Mouse (Mus musculus) heart, adult 2 months (tissue): ENCODE data around the gene Atf7ip2. TPM values are rescaled to one million over a fixed set of nuclear protein-coding genes. Genes with fewer than 3 reads are reported as not detected.

ENCODE experiments used
- DNase-seq, 2 experiments: peaks; one replicate each; pipeline ENCODE4 v3.0.0; 2021
- H3K27ac ChIP-seq: fragments of 200-600 bp; 2 replicates; pipeline ENCODE4 v1.8.1; 2022
- H3K27me3 ChIP-seq: fragments of 200-500 bp; 2 replicates; pipeline ENCODE4 v1.6.1; 2012; ENCODE audit warnings: mild to moderate bottlenecking, low read length, inconsistent platforms, mixed read lengths; ENCODE audit not compliant: control insufficient read depth, insufficient read depth
- H3K36me3 ChIP-seq: fragments of 200-500 bp; 2 replicates; pipeline ENCODE4 v1.6.1; 2012; ENCODE audit warnings: low read length, inconsistent platforms; ENCODE audit not compliant: control insufficient read depth, insufficient read depth
- H3K4me1 ChIP-seq: fragments of 200-500 bp; 2 replicates; pipeline ENCODE4 v1.6.1; 2011; ENCODE audit warnings: low read length; ENCODE audit not compliant: control insufficient read depth, insufficient read depth
- H3K4me3 ChIP-seq: fragments of 200-600 bp; 2 replicates; pipeline ENCODE4 v1.8.1; 2022
- H3K79me2 ChIP-seq: fragments of 200-500 bp; replicated peaks from 2 replicates; pipeline ENCODE4 v1.6.1; 2012; ENCODE audit warnings: mild to moderate bottlenecking, inconsistent platforms, low read length, moderate library complexity, mixed read lengths; ENCODE audit not compliant: control insufficient read depth, insufficient read depth
- H3K9ac ChIP-seq: fragments of 200-500 bp; 2 replicates; pipeline ENCODE4 v1.6.1; 2012; ENCODE audit warnings: low read depth, mild to moderate bottlenecking, control low read depth, inconsistent platforms, low read length, mixed read lengths
- CTCF ChIP-seq: fragments of 200-600 bp; IDR thresholded peaks from 2 replicates; pipeline ENCODE4 v1.8.1; 2022; ENCODE audit warnings: antibody characterized with exemption, mild to moderate bottlenecking, moderate library complexity
- EP300 ChIP-seq: fragments of 200-500 bp; IDR thresholded peaks from 2 replicates; pipeline ENCODE4 v1.6.1; 2011; ENCODE audit warnings: low read depth, low read length, control low read depth; ENCODE audit not compliant: insufficient read depth
- POLR2A ChIP-seq: fragments of 200-500 bp; IDR thresholded peaks from 2 replicates; pipeline ENCODE4 v1.6.1; 2011; ENCODE audit warnings: mild to moderate bottlenecking, low read depth, low read length, control low read depth; ENCODE audit not compliant: insufficient read depth
- WGBS: fragments of 180-500 bp; shearing (Covaris S2); methylation state at CpG from one replicate; pipeline ENCODE4 v1.1.7; 2018; 5-methylcytosine and 5-hydroxymethylcytosine counted together
- intact Hi-C: fragments of 180-260 bp; cut with DNase I; formaldehyde crosslinking; loops from one replicate; pipeline ENCODE4 v1.15.1; 2025
- polyA plus RNA-seq: library from polyadenylated mRNA; depleted of rRNA; stranded (reverse); fragments of >200 nt; gene quantifications from 2 replicates; pipeline ENCODE4 v1.2.3, GENCODE M21; 2012
- total RNA-seq, 2 experiments: library from RNA; stranded (reverse); gene quantifications; 2 replicates each; pipeline ENCODE4 v1.2.3; 2021

Gene Atf7ip2
- total and polyA plus RNA-seq, 3 experiments: not detected

GRCm38 (mm10) chr16:10280286-10280951 lies 87.9 kb downstream of the Atf7ip2 start:
- no peaks in the 10 kb centered on the region for H3K79me2 ChIP-seq
- intact Hi-C loops: loop anchor here (2.0 kb wide), 2 partner anchors 30 to 112 kb away; no protein-coding TSS in a partner anchor
- DNase-seq: peak; percentile 74 to 78
- TF ChIP-seq POLR2A (0 out of 2 replicates have a peak, but pooled peaks have one; percentile 5), CTCF (peak; percentile 94), EP300 (peak; percentile 71; the same call in 1 of the 2 replicates)
- no peaks in the 10 kb centered on the region for H3K4me1 ChIP-seq
- no peaks in the 10 kb centered on the region for H3K36me3 ChIP-seq
- no peak overlapping the region for H3K4me3 ChIP-seq
- no peak overlapping the region for H3K27ac ChIP-seq
- H3K9ac ChIP-seq: no peak overlapping the region
- no peaks in the 10 kb centered on the region; the same call in 1 of the 2 replicates for H3K27me3 ChIP-seq
- 39% methylated on average over 12 of the region's 12 CpGs for WGBS

GRCm38 (mm10) chr16:10281890-10282289 lies 89.4 kb downstream of the Atf7ip2 start:
- Histone ChIP-seq H3K9ac (no peak overlapping the region), H3K4me3 (no peak overlapping the region), H3K79me2 (no peaks in the 10 kb centered on the region), H3K27me3 (no peaks in the 10 kb centered on the region; the same call in 1 of the 2 replicates), H3K36me3 (no peaks in the 10 kb centered on the region), H3K4me1 (no peaks in the 10 kb centered on the region; the same call in 1 of the 2 replicates), H3K27ac (no peak overlapping the region)
- intact Hi-C loops: loop anchor here (2.0 kb wide), 2 partner anchors 29 to 111 kb away; no protein-coding TSS in a partner anchor
- WGBS: 83% methylated on average over 3 of the region's 3 CpGs
- DNase-seq: peak in 1 of 2 experiments; percentile 8
- no peak for TF ChIP-seq EP300
- no peak for TF ChIP-seq POLR2A
- no peak for TF ChIP-seq CTCF

GRCm38 (mm10) chr16:10286513-10287268 lies 94.2 kb downstream of the Atf7ip2 start:
- TF ChIP-seq POLR2A: no peak
- no peak for TF ChIP-seq CTCF
- no peak for TF ChIP-seq EP300
- Histone ChIP-seq H3K27ac (peak overlapping the region; percentile 7), H3K4me1 (peaks cover 2% of the 10 kb centered on the region), H3K27me3 (no peaks in the 10 kb centered on the region), H3K79me2 (no peaks in the 10 kb centered on the region), H3K4me3 (no peak overlapping the region), H3K36me3 (no peaks in the 10 kb centered on the region), H3K9ac (no peak overlapping the region)
- no peak for DNase-seq
- intact Hi-C loops: no loop called here
- WGBS: 42% methylated on average over 9 of the region's 9 CpGs

GRCm38 (mm10) chr16:10288115-10288514 lies 95.6 kb downstream of the Atf7ip2 start:
- no peak overlapping the region for H3K9ac ChIP-seq
- no peaks in the 10 kb centered on the region for H3K27me3 ChIP-seq
- 85% methylated on average over 6 of the region's 6 CpGs for WGBS
- no peak for TF ChIP-seq POLR2A
- TF ChIP-seq EP300: no peak
- TF ChIP-seq CTCF: no peak
- intact Hi-C loops: no loop called here
- H3K4me1 ChIP-seq: peaks cover 2% of the 10 kb centered on the region
- DNase-seq: no peak
- H3K79me2 ChIP-seq: no peaks in the 10 kb centered on the region
- H3K27ac ChIP-seq: no peak overlapping the region
- no peaks in the 10 kb centered on the region for H3K36me3 ChIP-seq
- H3K4me3 ChIP-seq: no peak overlapping the region

- Histone ChIP-seq H3K4me3 (no peak overlapping the region), H3K27ac (no peak overlapping the region; the same call in 1 of the 2 replicates), H3K4me1 (peaks cover 20% of the 10 kb centered on the region), H3K9ac (no peak overlapping the region), H3K27me3 (no peaks in the 10 kb centered on the region), H3K79me2 (0 out of 2 replicates have a peak, but pooled peaks cover 2% of the 10 kb centered on the region), H3K36me3 (no peaks in the 10 kb centered on the region; the same call in 1 of the 2 replicates)
- intact Hi-C loops: no loop called here
- DNase-seq: peak; percentile 46 to 47
- WGBS: 47% methylated on average over 10 of the region's 10 CpGs
- TF ChIP-seq POLR2A (no peak), CTCF (no peak), EP300 (no peak)
Measured at GRCm38 (mm10) chr16:10297696-10298644, 105.5 kb downstream of the Atf7ip2 start.
